Mouse (Mus musculus) liver, adult 2 months (tissue): ENCODE results near the gene Pbsn. TPM values are rescaled to one million over a fixed set of nuclear protein-coding genes. Genes with fewer than 3 reads are reported as not detected.

Experiments used
- DNase-seq: peaks from one replicate; pipeline ENCODE4 v3.0.0-alpha.2; 2011; ENCODE audit warnings: low read depth, low spot score; ENCODE audit errors: extremely low read depth
- H3K27ac ChIP-seq: fragments of 200-500 bp; replicated peaks from 2 replicates; pipeline ENCODE4 v1.5.1; 2012; ENCODE audit warnings: low read depth, mild to moderate bottlenecking, control low read depth, inconsistent platforms, low read length; ENCODE audit not compliant: insufficient read depth
- H3K27me3 ChIP-seq: fragments of 200-500 bp; 2 replicates; pipeline ENCODE4 v1.6.1; 2012; ENCODE audit warnings: mild to moderate bottlenecking, moderate library complexity, low read length, inconsistent platforms; ENCODE audit not compliant: control insufficient read depth, insufficient read depth
- H3K36me3 ChIP-seq: fragments of 200-500 bp; 2 replicates; pipeline ENCODE4 v1.6.1; 2012; ENCODE audit warnings: low read length, inconsistent platforms; ENCODE audit not compliant: control insufficient read depth, insufficient read depth
- H3K4me1 ChIP-seq: fragments of 200-500 bp; 2 replicates; pipeline ENCODE4 v1.6.1; 2011; ENCODE audit warnings: low read length; ENCODE audit not compliant: control insufficient read depth, insufficient read depth
- H3K4me3 ChIP-seq: fragments of 200-500 bp; 2 replicates; pipeline ENCODE4 v1.5.1; 2011; ENCODE audit warnings: low read depth, mild to moderate bottlenecking, control low read depth, low read length, moderate library complexity; ENCODE audit not compliant: insufficient read depth
- H3K79me2 ChIP-seq: fragments of 200-500 bp; 2 replicates; pipeline ENCODE4 v1.6.1; 2012; ENCODE audit warnings: inconsistent platforms, mild to moderate bottlenecking, low read length, moderate library complexity; ENCODE audit not compliant: control insufficient read depth, insufficient read depth
- H3K9ac ChIP-seq: fragments of 200-500 bp; 2 replicates; pipeline ENCODE4 v1.6.1; 2012; ENCODE audit warnings: low read depth, mild to moderate bottlenecking, control low read depth, inconsistent platforms, low read length
- CTCF ChIP-seq: fragments of 200-500 bp; IDR thresholded peaks from 2 replicates; pipeline ENCODE4 v1.5.1; 2011; ENCODE audit warnings: low read depth, low read length, control low read depth
- POLR2A ChIP-seq: fragments of 200-500 bp; IDR thresholded peaks from 2 replicates; pipeline ENCODE4 v1.6.1; 2011; ENCODE audit warnings: low read length, control low read depth; ENCODE audit not compliant: insufficient read depth; ENCODE audit errors: extremely low read depth
- WGBS: fragments of 180-500 bp; shearing (Covaris S2); methylation state at CpG from one replicate; pipeline ENCODE4 v1.1.7; 2018; 5-methylcytosine and 5-hydroxymethylcytosine counted together
- polyA plus RNA-seq: library from polyadenylated mRNA; depleted of rRNA; stranded (reverse); fragments of >200 nt; gene quantifications from 2 replicates; pipeline ENCODE4 v1.2.3, GENCODE M21; 2012; rRNA removed
- total RNA-seq: library from RNA; depleted of rRNA; stranded (reverse); fragments of >200 nt; gene quantifications from 2 replicates; pipeline ENCODE4 v1.2.3, GENCODE M21; 2014; rRNA removed

The Pbsn gene
- total and polyA plus RNA-seq, 2 experiments, result not detected

DNA sequence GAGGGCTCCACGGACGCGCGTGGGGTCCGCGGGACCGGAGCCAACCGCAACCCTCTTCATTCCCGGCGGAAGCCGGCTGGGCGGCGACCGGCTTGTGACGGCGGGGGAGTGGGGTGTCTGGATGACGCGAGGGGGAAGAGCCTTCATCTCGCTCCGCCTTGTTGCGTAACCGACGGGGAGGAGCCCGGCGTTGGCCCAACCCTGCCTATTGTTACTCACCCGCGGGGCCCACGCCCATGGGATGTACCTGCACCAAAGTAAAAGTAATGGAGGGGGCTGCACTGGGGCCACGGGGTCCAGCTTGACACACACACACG is 57.6 kb downstream of the Pbsn start:
- Histone ChIP-seq H3K27ac (peak overlapping the region; percentile 4; the same call in 1 of the 2 replicates), H3K36me3 (no peaks in the 10 kb centered on the region), H3K27me3 (no peaks in the 10 kb centered on the region), H3K79me2 (no peaks in the 10 kb centered on the region), H3K4me1 (0 out of 2 replicates have a peak, but pooled peaks cover 3% of the 10 kb centered on the region), H3K4me3 (peak overlapping the region; percentile 77), H3K9ac (peak overlapping the region; percentile 63)
- WGBS, result under 1% methylated on average over 22 of the region's 30 CpGs
- peak; percentile 55 for DNase-seq
- TF ChIP-seq POLR2A, result 0 out of 2 replicates have a peak, but pooled peaks have one; percentile 12
- TF ChIP-seq CTCF, result no peak

DNA sequence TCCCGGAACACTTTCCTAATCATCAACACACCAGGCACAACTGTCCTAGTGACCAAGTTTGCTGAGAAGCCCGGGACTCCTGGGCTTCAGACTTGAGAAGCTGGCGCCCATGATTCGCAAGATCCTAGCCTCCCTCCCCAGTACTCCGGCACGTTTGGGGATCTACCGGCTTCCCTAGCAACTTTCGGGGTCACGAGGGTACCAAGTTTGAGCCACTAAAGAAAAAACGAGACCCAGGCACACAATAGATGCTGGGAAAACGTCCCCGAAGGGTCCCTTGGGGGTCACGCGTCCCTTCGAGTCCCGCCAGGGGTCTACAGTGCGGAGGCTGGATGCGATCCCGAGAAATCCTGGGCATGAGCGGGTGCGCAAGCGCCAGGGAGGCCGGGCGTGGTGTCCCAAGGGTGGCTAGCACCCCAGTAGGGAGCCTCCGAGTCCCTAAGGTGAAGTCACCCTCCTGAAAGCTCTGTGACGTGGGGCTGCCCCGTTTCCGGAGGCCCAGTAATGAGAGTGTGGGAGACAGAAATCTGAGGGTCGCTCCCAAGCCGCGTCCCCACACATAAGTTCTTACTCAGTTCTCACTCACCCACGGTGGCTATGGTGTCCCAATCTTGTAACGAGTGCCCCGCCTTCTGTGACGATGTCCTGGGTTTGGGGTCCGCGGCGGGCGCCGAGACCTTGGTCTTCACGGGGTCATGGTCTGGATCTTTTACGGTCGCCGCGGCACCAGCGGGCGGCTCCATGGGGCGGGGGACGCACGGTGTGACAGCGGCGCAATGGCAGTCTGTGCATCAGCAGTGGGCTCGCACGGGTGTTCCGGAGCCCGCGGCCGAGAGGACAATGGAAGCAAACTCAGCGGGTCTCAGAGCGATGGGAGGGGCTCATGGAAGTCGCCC is 58.2 kb downstream of the Pbsn start:
- peak overlapping the region; percentile 77 for H3K4me3 ChIP-seq
- H3K36me3 ChIP-seq, result no peaks in the 10 kb centered on the region
- DNase-seq, result no peak
- no peak for TF ChIP-seq CTCF
- TF ChIP-seq POLR2A, result no peak
- WGBS, result 3% methylated on average over 46 of the region's 61 CpGs
- 0 out of 2 replicates have a peak, but pooled peaks cover 3% of the 10 kb centered on the region for H3K4me1 ChIP-seq
- H3K9ac ChIP-seq, result peak overlapping the region; percentile 63
- peak overlapping the region; percentile 4; the same call in 1 of the 2 replicates for H3K27ac ChIP-seq
- no peaks in the 10 kb centered on the region for H3K79me2 ChIP-seq
- no peaks in the 10 kb centered on the region for H3K27me3 ChIP-seq

DNA sequence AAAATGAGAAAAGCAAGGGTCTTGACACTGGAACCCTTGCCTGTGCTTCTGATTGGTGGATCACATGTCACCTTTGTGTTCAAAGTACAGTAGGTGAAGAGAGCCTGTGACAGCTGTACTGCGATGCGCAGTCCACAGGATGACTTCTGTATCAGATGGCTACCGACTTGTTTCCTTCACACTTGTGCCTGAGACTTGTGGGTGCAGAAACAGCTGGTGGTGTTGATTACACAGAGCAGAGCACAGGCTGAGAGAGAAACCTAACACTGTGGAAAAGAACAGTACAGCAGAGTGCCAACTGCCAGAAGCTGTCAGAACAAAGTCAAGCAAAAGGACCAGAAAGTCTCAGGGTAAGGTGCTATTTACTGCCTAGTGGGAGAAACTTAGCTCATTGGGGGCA is 64.7 kb downstream of the Pbsn start:
- Histone ChIP-seq H3K9ac (no peak overlapping the region), H3K79me2 (no peaks in the 10 kb centered on the region), H3K4me3 (no peak overlapping the region), H3K27me3 (no peaks in the 10 kb centered on the region), H3K4me1 (no peaks in the 10 kb centered on the region), H3K27ac (no peak overlapping the region), H3K36me3 (no peaks in the 10 kb centered on the region)
- 86% methylated on average over 3 of the region's 3 CpGs for WGBS
- TF ChIP-seq CTCF (no peak), POLR2A (no peak)
- DNase-seq, result no peak

Other genes starting within 250 kb of the Pbsn start
- gene Prkx, start 57.3 kb downstream of the Pbsn start, total RNA-seq, result 2.2 and 3.2 TPM in 2 replicates
- 0.90 and 1.3 TPM in 2 replicates for gene Prkx, start 57.3 kb downstream of the Pbsn start, polyA plus RNA-seq
- not detected in 2 replicates for gene Gm14744, start 11.1 kb upstream of the Pbsn start, total RNA-seq
- gene Gm14744, start 11.1 kb upstream of the Pbsn start, polyA plus RNA-seq, result not detected in 2 replicates
- gene 5430402E10Rik, start 71.4 kb upstream of the Pbsn start, total RNA-seq, result not detected in 2 replicates
- not detected in 2 replicates for gene 5430402E10Rik, start 71.4 kb upstream of the Pbsn start, polyA plus RNA-seq
- gene Obp1a, start 237.8 kb upstream of the Pbsn start, total RNA-seq, result not detected in 2 replicates
- not detected in 2 replicates for gene Obp1a, start 237.8 kb upstream of the Pbsn start, polyA plus RNA-seq